Mouse (Mus musculus): ENCODE data around the gene Tmem259.

Gene Tmem259

GRCm38 (mm10) chr10:79934794-79935569 lies 49.1 kb downstream of the Tmem259 start:
- no peak for DNase-seq (ENCODE audit: low read depth, low spot score)

GRCm38 (mm10) chr10:79934272-79934721 lies 49.8 kb downstream of the Tmem259 start:
- DNase-seq (ENCODE audit: low read depth, low spot score): no peak

GRCm38 (mm10) chr10:79933861-79934260 lies 50.3 kb downstream of the Tmem259 start:
- no peak for DNase-seq (ENCODE audit: low read depth, low spot score)

- DNase-seq (ENCODE audit: low read depth, low spot score): no peak
Observed at GRCm38 (mm10) chr10:79933145-79933679, 50.9 kb downstream of the Tmem259 start.

- peak; percentile 84 for DNase-seq (ENCODE audit: low read depth, low spot score)
Observed at GRCm38 (mm10) chr10:79932736-79933135, 51.4 kb downstream of the Tmem259 start.

GRCm38 (mm10) chr10:79931797-79932196 lies 52.3 kb downstream of the Tmem259 start:
- no peak for DNase-seq (ENCODE audit: low read depth, low spot score)

- no peak for DNase-seq (ENCODE audit: low read depth, low spot score)
Observed at GRCm38 (mm10) chr10:79930826-79931186, 53.3 kb downstream of the Tmem259 start.

- DNase-seq (ENCODE audit: low read depth, low spot score): no peak
Observed at GRCm38 (mm10) chr10:79929967-79930825, 53.9 kb downstream of the Tmem259 start.

GRCm38 (mm10) chr10:79928907-79929701 lies 55.0 kb downstream of the Tmem259 start:
- DNase-seq (ENCODE audit: low read depth, low spot score): no peak

- peak; percentile 66 for DNase-seq (ENCODE audit: low read depth, low spot score)
Observed at GRCm38 (mm10) chr10:79928030-79928694, 56.0 kb downstream of the Tmem259 start.

GRCm38 (mm10) chr10:79927324-79928029 lies 56.7 kb downstream of the Tmem259 start:
- peak; percentile 69 for DNase-seq (ENCODE audit: low read depth, low spot score)

- peak; percentile 96 for DNase-seq (ENCODE audit: low read depth, low spot score)
Observed at GRCm38 (mm10) chr10:79926491-79927323, 57.4 kb downstream of the Tmem259 start, which contains the start of gene Arid3a. TSS of gene Arid3a (plus strand) at chr10:79927043.

GRCm38 (mm10) chr10:79925785-79926490 lies 58.2 kb downstream of the Tmem259 start:
- DNase-seq (ENCODE audit: low read depth, low spot score): no peak

- peak; percentile 90 for DNase-seq (ENCODE audit: low read depth, low spot score)
Observed at GRCm38 (mm10) chr10:79924998-79925784, 58.9 kb downstream of the Tmem259 start.
